Mouse (Mus musculus): ENCODE data around the gene Tmc6. TPM values are rescaled to one million over a fixed set of nuclear protein-coding genes. Genes with fewer than 3 reads are reported as not detected.

Gene Tmc6
- total and polyA plus RNA-seq, 3 experiments: 16.8 to 28.4 (median 26.8) TPM

GRCm38 (mm10) chr11:117768725-117769682 lies 13.0 kb downstream of the Tmc6 start:
- Histone ChIP-seq H3K36me3 (replicated peaks in 1 of 2; ENCODE audit: control insufficient read depth in 1 of 2, insufficient read depth in 1 of 2, low read length in 1 of 2) (peaks cover 69 to 90% of the 10 kb centered on the region in 2 experiments), H3K4me3 (replicated peaks in 1 of 3; ENCODE audit: low read depth in 2 of 3, low read length in 2 of 3, poor library complexity in 1 of 3) (peak overlapping the region in 2 of 3 experiments; percentile 6), H3K79me2 (replicated peaks; ENCODE audit: control insufficient read depth, extremely low read depth, insufficient read depth, poor library complexity, severe bottlenecking) (no peaks in the 10 kb centered on the region), H3K4me2 (ENCODE audit: insufficient read depth, low read depth, poor library complexity, severe bottlenecking) (no peak overlapping the region), H3K27me3 (replicated peaks) (no peaks in the 10 kb centered on the region), H3K9me3 (replicated peaks; ENCODE audit: low read length) (no peaks in the 10 kb centered on the region), H3K9ac (ENCODE audit: insufficient read depth, low read depth) (no peak overlapping the region), H3K4me1 (ENCODE audit: control insufficient read depth in 1 of 2, insufficient read depth in 2 of 2) (peaks cover 20 to 67% of the 10 kb centered on the region in 2 experiments), H3K27ac (ENCODE audit: insufficient read depth, low read depth) (0 out of 2 replicates have a peak overlapping the region, but pooled peaks have one; percentile 2)
- TF ChIP-seq ZC3H11A (IDR thresholded peaks at IDR 0.05; ENCODE audit: low read depth, low read length) (no peak), EP300 (IDR thresholded peaks at IDR 0.05; ENCODE audit: low read length) (peak; percentile 55; the same call in 1 of the 2 replicates), E2F4 (IDR thresholded peaks at IDR 0.05; ENCODE audit: insufficient replicate concordance, low read depth, low read length) (no peak), POLR2A (IDR thresholded peaks at IDR 0.05; ENCODE audit: low read depth, low read length) (no peak), MAZ (IDR thresholded peaks at IDR 0.05; ENCODE audit: low read depth, low read length) (no peak), POLR2AphosphoS2 (IDR thresholded peaks at IDR 0.05; ENCODE audit: low read depth, low read length) (no peak), ETS1 (conservative IDR thresholded peaks at IDR 0.05; ENCODE audit: low read depth, low read length) (no peak), ZMIZ1 (IDR thresholded peaks at IDR 0.05; ENCODE audit: low read depth, low read length) (no peak), USF1 (IDR thresholded peaks at IDR 0.05; ENCODE audit: low read depth, low read length) (no peak), NELFE (IDR thresholded peaks at IDR 0.05; ENCODE audit: low read depth, low read length) (no peak), NRF1 (IDR thresholded peaks at IDR 0.05; ENCODE audit: low read depth, low read length) (peak; percentile 15; the same call in 1 of the 2 replicates), BHLHE40 (IDR thresholded peaks at IDR 0.05; ENCODE audit: low read depth, low read length) (peak; percentile 48; the same call in 1 of the 2 replicates), JUN (IDR thresholded peaks at IDR 0.05; ENCODE audit: insufficient read depth, low read depth, low read length) (no peak), ZKSCAN1 (IDR thresholded peaks at IDR 0.05; ENCODE audit: borderline replicate concordance, low read depth, low read length) (no peak), MXI1 (IDR thresholded peaks at IDR 0.05; ENCODE audit: low read depth, low read length) (0 out of 2 replicates have a peak, but pooled peaks have one; percentile 26), SMC3 (IDR thresholded peaks at IDR 0.05; ENCODE audit: low read depth, low read length) (no peak), USF2 (conservative IDR thresholded peaks at IDR 0.05; ENCODE audit: low read depth, low read length) (no peak), SIN3A (IDR thresholded peaks at IDR 0.05; ENCODE audit: low read length) (no peak), TCF12 (IDR thresholded peaks at IDR 0.05; ENCODE audit: low read depth, low read length) (peak; percentile 91), MAX (IDR thresholded peaks at IDR 0.05; ENCODE audit: low read length) (no peak; the same call in 1 of the 2 replicates), MAFK (IDR thresholded peaks at IDR 0.05; ENCODE audit: insufficient replicate concordance, low read length) (no peak), CHD2 (IDR thresholded peaks at IDR 0.05; ENCODE audit: low read length) (no peak), TBP (conservative IDR thresholded peaks at IDR 0.05; ENCODE audit: low read depth, low read length) (no peak), ELF1 (IDR thresholded peaks at IDR 0.05; ENCODE audit: low read depth, low read length) (peak; percentile 76), RCOR1 (conservative IDR thresholded peaks at IDR 0.05; ENCODE audit: low read depth, low read length) (no peak), GABPA (IDR thresholded peaks at IDR 0.05; ENCODE audit: insufficient replicate concordance, low read depth, low read length) (no peak), MEF2A (IDR thresholded peaks at IDR 0.05; ENCODE audit: borderline replicate concordance, low read depth, low read length) (0 out of 2 replicates have a peak, but pooled peaks have one; percentile 34), PAX5 (IDR thresholded peaks at IDR 0.05; ENCODE audit: low read length) (no peak)
- DNase-seq (ENCODE audit: extremely low read depth): peak; percentile 69
- in situ Hi-C loops (cut with MboI; ENCODE audit: low pct_ligation_motif_present, low pct_unique_long_range_greater_than_20kb, low sequenced_read_pairs): no loop called here
- dilution Hi-C loops (cut with MboI; ENCODE audit: extremely low pct_ligation_motif_present, extremely low pct_unique_long_range_greater_than_20kb, low sequenced_read_pairs): no loop called here

All from CH12.LX (cell line).